Mouse (Mus musculus): ENCODE data around the gene Slc25a3. TPM values are rescaled to one million over a fixed set of nuclear protein-coding genes. Genes with fewer than 3 reads are reported as not detected.

Gene Slc25a3
- polyA plus RNA-seq, 1 experiment, result 411 TPM

GRCm38 (mm10) chr10:91164491-91164890 lies 40.6 kb upstream of the Slc25a3 start:
- DNase-seq (ENCODE audit: low read depth), result no peak
- TF ChIP-seq POLR2A (IDR thresholded peaks at IDR 0.05; ENCODE audit: borderline replicate concordance, extremely low read depth, insufficient read depth, insufficient read length, poor library complexity, severe bottlenecking) (no peak), CTCF (IDR thresholded peaks at IDR 0.05; ENCODE audit: borderline replicate concordance, extremely low read depth, insufficient read depth, insufficient read length) (no peak)

GRCm38 (mm10) chr10:91162511-91163163 lies 38.8 kb upstream of the Slc25a3 start:
- TF ChIP-seq CTCF (IDR thresholded peaks at IDR 0.05; ENCODE audit: borderline replicate concordance, extremely low read depth, insufficient read depth, insufficient read length) (no peak), POLR2A (IDR thresholded peaks at IDR 0.05; ENCODE audit: borderline replicate concordance, extremely low read depth, insufficient read depth, insufficient read length, poor library complexity, severe bottlenecking) (no peak)
- no peak for DNase-seq (ENCODE audit: low read depth)

- no peak for DNase-seq (ENCODE audit: low read depth)
- TF ChIP-seq CTCF (IDR thresholded peaks at IDR 0.05; ENCODE audit: borderline replicate concordance, extremely low read depth, insufficient read depth, insufficient read length) (no peak), POLR2A (IDR thresholded peaks at IDR 0.05; ENCODE audit: borderline replicate concordance, extremely low read depth, insufficient read depth, insufficient read length, poor library complexity, severe bottlenecking) (no peak)
Observed at GRCm38 (mm10) chr10:91162077-91162476, 38.2 kb upstream of the Slc25a3 start.

- TF ChIP-seq POLR2A (IDR thresholded peaks at IDR 0.05; ENCODE audit: borderline replicate concordance, extremely low read depth, insufficient read depth, insufficient read length, poor library complexity, severe bottlenecking) (no peak), CTCF (IDR thresholded peaks at IDR 0.05; ENCODE audit: borderline replicate concordance, extremely low read depth, insufficient read depth, insufficient read length) (no peak)
- DNase-seq (ENCODE audit: low read depth), result no peak
Observed at GRCm38 (mm10) chr10:91161006-91161405, 37.1 kb upstream of the Slc25a3 start.

GRCm38 (mm10) chr10:91158442-91158841 lies 34.6 kb upstream of the Slc25a3 start:
- DNase-seq (ENCODE audit: low read depth), result no peak
- TF ChIP-seq POLR2A (IDR thresholded peaks at IDR 0.05; ENCODE audit: borderline replicate concordance, extremely low read depth, insufficient read depth, insufficient read length, poor library complexity, severe bottlenecking) (no peak), CTCF (IDR thresholded peaks at IDR 0.05; ENCODE audit: borderline replicate concordance, extremely low read depth, insufficient read depth, insufficient read length) (no peak)

- no peak for DNase-seq (ENCODE audit: low read depth)
- TF ChIP-seq POLR2A (IDR thresholded peaks at IDR 0.05; ENCODE audit: borderline replicate concordance, extremely low read depth, insufficient read depth, insufficient read length, poor library complexity, severe bottlenecking) (no peak), CTCF (IDR thresholded peaks at IDR 0.05; ENCODE audit: borderline replicate concordance, extremely low read depth, insufficient read depth, insufficient read length) (no peak)
Observed at GRCm38 (mm10) chr10:91156338-91156737, 32.5 kb upstream of the Slc25a3 start.

- DNase-seq (ENCODE audit: low read depth), result no peak
- TF ChIP-seq CTCF (IDR thresholded peaks at IDR 0.05; ENCODE audit: borderline replicate concordance, extremely low read depth, insufficient read depth, insufficient read length), result no peak
- TF ChIP-seq POLR2A (IDR thresholded peaks at IDR 0.05; ENCODE audit: borderline replicate concordance, extremely low read depth, insufficient read depth, insufficient read length, poor library complexity, severe bottlenecking), result no peak
Observed at GRCm38 (mm10) chr10:91153894-91154503, 30.1 kb upstream of the Slc25a3 start.

- no peak for DNase-seq (ENCODE audit: low read depth)
- TF ChIP-seq POLR2A (IDR thresholded peaks at IDR 0.05; ENCODE audit: borderline replicate concordance, extremely low read depth, insufficient read depth, insufficient read length, poor library complexity, severe bottlenecking) (no peak), CTCF (IDR thresholded peaks at IDR 0.05; ENCODE audit: borderline replicate concordance, extremely low read depth, insufficient read depth, insufficient read length) (no peak)
Observed at GRCm38 (mm10) chr10:91145413-91145812, 21.6 kb upstream of the Slc25a3 start.

GRCm38 (mm10) chr10:91143313-91144230 lies 19.7 kb upstream of the Slc25a3 start:
- no peak for DNase-seq (ENCODE audit: low read depth)
- TF ChIP-seq POLR2A (IDR thresholded peaks at IDR 0.05; ENCODE audit: borderline replicate concordance, extremely low read depth, insufficient read depth, insufficient read length, poor library complexity, severe bottlenecking) (no peak), CTCF (IDR thresholded peaks at IDR 0.05; ENCODE audit: borderline replicate concordance, extremely low read depth, insufficient read depth, insufficient read length) (no peak)

GRCm38 (mm10) chr10:91142654-91143191 lies 18.9 kb upstream of the Slc25a3 start:
- DNase-seq (ENCODE audit: low read depth), result no peak
- TF ChIP-seq CTCF (IDR thresholded peaks at IDR 0.05; ENCODE audit: borderline replicate concordance, extremely low read depth, insufficient read depth, insufficient read length), result peak; percentile 14; the same call in 1 of the 2 replicates
- TF ChIP-seq POLR2A (IDR thresholded peaks at IDR 0.05; ENCODE audit: borderline replicate concordance, extremely low read depth, insufficient read depth, insufficient read length, poor library complexity, severe bottlenecking), result no peak

- TF ChIP-seq CTCF (IDR thresholded peaks at IDR 0.05; ENCODE audit: borderline replicate concordance, extremely low read depth, insufficient read depth, insufficient read length) (0 out of 2 replicates have a peak, but pooled peaks have one; percentile 8), POLR2A (IDR thresholded peaks at IDR 0.05; ENCODE audit: borderline replicate concordance, extremely low read depth, insufficient read depth, insufficient read length, poor library complexity, severe bottlenecking) (no peak)
- peak; percentile 79 for DNase-seq (ENCODE audit: low read depth)
Observed at GRCm38 (mm10) chr10:91141564-91141963, 17.7 kb upstream of the Slc25a3 start.

Measured in brain, embryonic 14.5 days (tissue).